Mouse (Mus musculus): ENCODE measurements around the gene Prss2. TPM values are rescaled to one million over a fixed set of nuclear protein-coding genes. Genes with fewer than 3 reads are reported as not detected.
"Not testable (repeated sequence)": the region's sequence is repeated elsewhere in the genome, so short reads cannot be mapped to it uniquely, and the experiment has no call there.

Prss2 gene
- total and polyA plus RNA-seq, 2 experiments from 2014 or later: not detected

DNA sequence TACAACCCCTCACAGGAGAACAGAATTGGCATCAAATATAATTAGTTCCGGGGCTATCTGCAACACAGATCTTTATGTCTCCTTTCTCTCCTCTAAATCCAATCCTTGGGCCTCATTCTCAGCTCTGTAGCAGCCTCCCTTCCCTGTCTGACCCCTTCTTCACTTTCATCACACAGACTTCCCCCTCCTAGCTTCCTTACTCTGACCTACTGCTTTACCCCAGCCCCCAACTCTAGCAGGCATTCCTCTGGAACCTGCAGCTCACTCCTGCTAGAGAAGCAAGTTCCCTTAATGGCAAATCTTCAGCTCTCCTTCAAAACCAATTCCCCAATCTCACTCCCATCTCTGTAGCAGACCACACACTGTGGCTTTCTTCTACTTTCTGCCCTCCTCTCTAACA lies 5.8 kb downstream of the Prss2 start:
- H3K4me2 ChIP-seq (ENCODE audit: low read depth, low read length, poor library complexity, severe bottlenecking): no peak overlapping the region
- no peaks in the 10 kb centered on the region for H3K9me3 ChIP-seq (ENCODE audit: low read length)
- 92% methylated on average over 1 of the region's 1 CpGs for WGBS
- H3K36me3 ChIP-seq (ENCODE audit: insufficient read depth, low read length): no peaks in the 10 kb centered on the region
- ATAC-seq (ENCODE audit: low FRiP score) (no peak), DNase-seq (ENCODE audit: low spot score) (no peak)
- no peak overlapping the region for H3K27ac ChIP-seq (ENCODE audit: low read depth, low read length)
- no peak for TF ChIP-seq CTCF (IDR thresholded peaks at IDR 0.05)
- H3K27me3 ChIP-seq (ENCODE audit: insufficient read depth, low read length): no peaks in the 10 kb centered on the region
- no peak overlapping the region for H3K4me3 ChIP-seq (ENCODE audit: low read depth, low read length)
- H3K9ac ChIP-seq (replicated peaks; ENCODE audit: low read length, poor library complexity, severe bottlenecking): no peak overlapping the region
- H3K4me1 ChIP-seq (ENCODE audit: insufficient read depth, low read length): no peaks in the 10 kb centered on the region

DNA sequence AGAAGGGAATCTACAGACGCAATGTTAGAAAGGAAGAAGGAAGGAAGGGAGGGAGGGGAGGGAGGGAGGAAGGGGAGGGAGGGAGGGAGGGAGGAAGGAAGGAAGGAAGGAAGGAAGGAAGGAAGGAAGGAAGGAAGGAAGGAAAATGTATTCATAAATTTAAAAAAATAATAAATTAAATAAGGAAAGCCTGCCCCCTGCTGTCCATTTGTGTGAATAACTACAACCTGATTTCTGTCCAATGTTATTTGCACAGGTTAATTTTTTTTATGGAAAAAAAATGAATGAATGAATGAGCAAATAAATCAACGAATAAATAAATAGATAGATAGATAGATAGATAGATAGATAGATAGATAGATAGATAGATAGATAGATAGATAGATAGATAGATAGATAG lies 8.4 kb downstream of the Prss2 start:
- ATAC-seq (ENCODE audit: low FRiP score); H3K9me3 ChIP-seq (ENCODE audit: low read length): not testable (repeated sequence)
- 30% methylated on average over 2 of the region's 2 CpGs for WGBS

DNA sequence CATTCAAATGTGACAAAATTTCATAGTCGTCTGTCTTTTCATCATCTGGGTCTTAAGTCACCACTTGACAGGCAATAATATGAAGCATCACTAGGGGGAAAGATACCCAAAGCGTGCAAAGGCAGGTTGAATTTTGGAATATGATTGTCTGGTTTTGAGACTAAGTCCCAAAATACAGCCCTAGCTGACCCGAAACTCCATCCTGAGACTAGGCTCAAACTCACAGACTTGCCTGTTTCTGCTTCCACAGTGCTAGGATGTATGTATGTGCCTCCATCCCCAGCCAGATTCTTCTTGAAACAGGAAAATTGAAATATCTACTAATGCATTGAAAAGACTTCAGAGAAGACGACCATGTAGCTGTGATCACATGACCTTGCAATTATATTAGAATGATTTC lies 10.6 kb downstream of the Prss2 start:
- Histone ChIP-seq H3K4me3 (ENCODE audit: low read depth, low read length) (no peak overlapping the region), H3K9ac (replicated peaks; ENCODE audit: low read length, poor library complexity, severe bottlenecking) (no peak overlapping the region), H3K36me3 (ENCODE audit: insufficient read depth, low read length) (no peaks in the 10 kb centered on the region), H3K27me3 (ENCODE audit: insufficient read depth, low read length) (no peaks in the 10 kb centered on the region), H3K9me3 (ENCODE audit: low read length) (no peaks in the 10 kb centered on the region), H3K4me1 (ENCODE audit: insufficient read depth, low read length) (no peaks in the 10 kb centered on the region), H3K27ac (ENCODE audit: low read depth, low read length) (no peak overlapping the region), H3K4me2 (ENCODE audit: low read depth, low read length, poor library complexity, severe bottlenecking) (no peak overlapping the region)
- ATAC-seq (ENCODE audit: low FRiP score) (no peak), DNase-seq (ENCODE audit: low spot score) (no peak)
- WGBS: 82% methylated on average over 4 of the region's 4 CpGs
- TF ChIP-seq CTCF (IDR thresholded peaks at IDR 0.05): no peak

More for the DNA sequence above, 8.4 kb downstream of the Prss2 start:
- H3K9ac ChIP-seq (replicated peaks; ENCODE audit: low read length, poor library complexity, severe bottlenecking); H3K4me3 ChIP-seq (ENCODE audit: low read depth, low read length); H3K27me3 ChIP-seq (ENCODE audit: insufficient read depth, low read length); H3K36me3 ChIP-seq (ENCODE audit: insufficient read depth, low read length); H3K27ac ChIP-seq (ENCODE audit: low read depth, low read length); H3K4me2 ChIP-seq (ENCODE audit: low read depth, low read length, poor library complexity, severe bottlenecking); DNase-seq (ENCODE audit: low spot score); H3K4me1 ChIP-seq (ENCODE audit: insufficient read depth, low read length): not testable (repeated sequence)
- peak; percentile 39 for TF ChIP-seq CTCF (IDR thresholded peaks at IDR 0.05)

DNA sequence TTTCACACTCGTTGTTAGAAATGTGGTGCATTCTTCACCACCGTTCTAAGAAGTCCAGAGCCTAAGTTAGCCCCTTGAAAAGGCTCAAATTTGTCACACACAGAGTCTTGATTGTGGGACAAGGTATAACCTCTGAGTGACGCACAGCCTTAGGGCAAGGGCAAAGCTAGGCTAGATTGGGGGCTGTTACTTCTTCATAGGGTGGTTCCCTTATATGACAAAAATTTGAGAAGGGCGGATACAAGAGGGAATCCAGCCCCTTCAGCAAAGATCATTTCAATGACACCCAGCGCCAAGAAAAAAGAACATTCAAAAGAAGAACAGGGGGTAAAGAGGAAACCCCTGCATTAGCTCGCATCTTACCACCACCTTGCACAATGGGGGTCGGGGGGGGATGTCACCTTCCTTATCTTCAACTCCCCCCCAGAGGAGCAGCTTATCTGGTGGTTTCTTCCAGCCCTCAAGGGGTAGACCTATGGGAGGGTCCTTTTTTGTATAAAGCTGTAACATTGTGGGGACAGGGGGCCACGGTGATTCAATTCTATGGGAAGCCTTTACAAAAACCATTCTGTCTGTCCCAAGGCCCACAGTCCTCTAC lies 11.2 kb downstream of the Prss2 start:
- H3K27me3 ChIP-seq (ENCODE audit: insufficient read depth, low read length): no peaks in the 10 kb centered on the region
- no peak overlapping the region for H3K27ac ChIP-seq (ENCODE audit: low read depth, low read length)
- no peak overlapping the region for H3K4me3 ChIP-seq (ENCODE audit: low read depth, low read length)
- 90% methylated on average over 8 of the region's 8 CpGs for WGBS
- H3K4me1 ChIP-seq (ENCODE audit: insufficient read depth, low read length): no peaks in the 10 kb centered on the region
- no peak overlapping the region for H3K4me2 ChIP-seq (ENCODE audit: low read depth, low read length, poor library complexity, severe bottlenecking)
- no peak for TF ChIP-seq CTCF (IDR thresholded peaks at IDR 0.05)
- H3K36me3 ChIP-seq (ENCODE audit: insufficient read depth, low read length): no peaks in the 10 kb centered on the region
- no peak overlapping the region for H3K9ac ChIP-seq (replicated peaks; ENCODE audit: low read length, poor library complexity, severe bottlenecking)
- DNase-seq (ENCODE audit: low spot score): no peak
- no peaks in the 10 kb centered on the region for H3K9me3 ChIP-seq (ENCODE audit: low read length)
- no peak for ATAC-seq (ENCODE audit: low FRiP score)

- TF ChIP-seq CTCF (IDR thresholded peaks at IDR 0.05): no peak
- no peaks in the 10 kb centered on the region for H3K36me3 ChIP-seq (ENCODE audit: insufficient read depth, low read length)
- DNase-seq (ENCODE audit: low spot score) (no peak), ATAC-seq (ENCODE audit: low FRiP score) (no peak)
- no peak overlapping the region for H3K4me3 ChIP-seq (ENCODE audit: low read depth, low read length)
- no peaks in the 10 kb centered on the region for H3K4me1 ChIP-seq (ENCODE audit: insufficient read depth, low read length)
- no peak overlapping the region for H3K27ac ChIP-seq (ENCODE audit: low read depth, low read length)
- no peak overlapping the region for H3K4me2 ChIP-seq (ENCODE audit: low read depth, low read length, poor library complexity, severe bottlenecking)
- no peaks in the 10 kb centered on the region for H3K27me3 ChIP-seq (ENCODE audit: insufficient read depth, low read length)
- H3K9ac ChIP-seq (replicated peaks; ENCODE audit: low read length, poor library complexity, severe bottlenecking): no peak overlapping the region
- H3K9me3 ChIP-seq (ENCODE audit: low read length): no peaks in the 10 kb centered on the region
- WGBS: 92% methylated on average over 1 of the region's 1 CpGs
Observed at GRCm38 (mm10) chr6:41537376-41537775, 15.8 kb downstream of the Prss2 start.

GRCm38 (mm10) chr6:41538296-41538695 lies 16.7 kb downstream of the Prss2 start:
- 97% methylated on average over 5 of the region's 8 CpGs for WGBS
- H3K4me2 ChIP-seq (ENCODE audit: low read depth, low read length, poor library complexity, severe bottlenecking); ATAC-seq (ENCODE audit: low FRiP score); H3K4me3 ChIP-seq (ENCODE audit: low read depth, low read length); H3K9ac ChIP-seq (replicated peaks; ENCODE audit: low read length, poor library complexity, severe bottlenecking); H3K4me1 ChIP-seq (ENCODE audit: insufficient read depth, low read length); H3K27ac ChIP-seq (ENCODE audit: low read depth, low read length); H3K9me3 ChIP-seq (ENCODE audit: low read length); H3K36me3 ChIP-seq (ENCODE audit: insufficient read depth, low read length); DNase-seq (ENCODE audit: low spot score); H3K27me3 ChIP-seq (ENCODE audit: insufficient read depth, low read length): not testable (repeated sequence)

Measured in midbrain, postnatal 0 days (tissue).